Mouse (Mus musculus) neural tube, embryonic 11.5 days (tissue): ENCODE results near the gene Gxylt2. TPM values are rescaled to one million over a fixed set of nuclear protein-coding genes. Genes with fewer than 3 reads are reported as not detected.

Experiments used
- ATAC-seq: fragments of 200-750 bp; cut with Nextera tagmentation; 2 replicates; pipeline ENCODE4 v1.8.0; 2017; ENCODE audit warnings: moderate number of reproducible peaks, mild to moderate bottlenecking, moderate TSS enrichment, moderate library complexity; ENCODE audit not compliant: insufficient read depth, low FRiP score, low TSS enrichment
- DNase-seq: peaks from one replicate; pipeline ENCODE4 v3.0.0-alpha.2; 2015; ENCODE audit warnings: low spot score
- H3K27ac ChIP-seq: fragments of 300-500 bp; sonication (generic); 2 replicates; pipeline ENCODE4 v1.5.1; 2014; ENCODE audit warnings: low read depth, mild to moderate bottlenecking, low read length
- H3K27me3 ChIP-seq: fragments of 300-500 bp; sonication (generic); 2 replicates; pipeline ENCODE4 v1.6.1; 2014; ENCODE audit warnings: mild to moderate bottlenecking, low read length, mixed read lengths; ENCODE audit not compliant: control insufficient read depth, insufficient read depth
- H3K36me3 ChIP-seq: fragments of 300-500 bp; sonication (generic); 2 replicates; pipeline ENCODE4 v1.6.1; 2014; ENCODE audit warnings: mild to moderate bottlenecking, low read length, moderate library complexity, mixed read lengths; ENCODE audit not compliant: control insufficient read depth, insufficient read depth
- H3K4me1 ChIP-seq: fragments of 300-500 bp; sonication (generic); 2 replicates; pipeline ENCODE4 v1.6.1; 2014; ENCODE audit warnings: low read length, mixed read lengths; ENCODE audit not compliant: control insufficient read depth, insufficient read depth
- H3K4me2 ChIP-seq: fragments of 300-500 bp; sonication (generic); 2 replicates; pipeline ENCODE4 v1.6.1; 2014; ENCODE audit warnings: low read depth, mild to moderate bottlenecking, moderate library complexity
- H3K4me3 ChIP-seq: fragments of 300-500 bp; sonication (generic); 2 replicates; pipeline ENCODE4 v1.5.1; 2014; ENCODE audit warnings: low read depth, low read length
- H3K9ac ChIP-seq: fragments of 300-500 bp; sonication (generic); 2 replicates; pipeline ENCODE4 v1.6.1; 2014; ENCODE audit warnings: mild to moderate bottlenecking, low read length
- H3K9me3 ChIP-seq: fragments of 300-500 bp; sonication (generic); 2 replicates; pipeline ENCODE4 v1.6.1; 2016; ENCODE audit warnings: low read length; ENCODE audit not compliant: control insufficient read depth
- WGBS: fragments of 180-500 bp; shearing (Covaris S2); extraction: QIAGEN DNeasy Blood & Tissue Kit; methylation state at CpG from one replicate; pipeline ENCODE4 v1.1.7; 2014; 5-methylcytosine and 5-hydroxymethylcytosine counted together
- polyA plus RNA-seq: library from polyadenylated mRNA; unstranded; fragments of >200 nt; fragmentation: Nextera tagmentation; extraction: Ambion mirVana; gene quantifications from 2 replicates; pipeline ENCODE4 v1.2.1, GENCODE M21; 2014

Gene Gxylt2
- polyA plus RNA-seq, 1 experiment from 2014 or later: 3.0 TPM

GRCm38 (mm10) chr6:100775923-100776505 is 71.5 kb downstream of the Gxylt2 start:
- Histone ChIP-seq H3K27me3 (no peaks in the 10 kb centered on the region), H3K27ac (no peak overlapping the region), H3K36me3 (no peaks in the 10 kb centered on the region), H3K4me1 (no peaks in the 10 kb centered on the region), H3K9me3 (no peaks in the 10 kb centered on the region), H3K4me2 (no peak overlapping the region), H3K4me3 (no peak overlapping the region), H3K9ac (no peak overlapping the region)
- WGBS: 55% methylated on average over 15 of the region's 15 CpGs
- ATAC-seq: no peak
- no peak for DNase-seq

GRCm38 (mm10) chr6:100778595-100778994 is 74.1 kb downstream of the Gxylt2 start:
- WGBS: 91% methylated on average over 5 of the region's 5 CpGs

GRCm38 (mm10) chr6:100780421-100780820 is 75.9 kb downstream of the Gxylt2 start:
- WGBS: 21% methylated on average over 4 of the region's 4 CpGs
- no peak overlapping the region for H3K27ac ChIP-seq
- DNase-seq: peak; percentile 63

More at GRCm38 (mm10) chr6:100778595-100778994, 74.1 kb downstream of the Gxylt2 start:
- Histone ChIP-seq H3K27ac (no peak overlapping the region), H3K4me1 (no peaks in the 10 kb centered on the region), H3K4me3 (no peak overlapping the region), H3K9ac (no peak overlapping the region), H3K36me3 (no peaks in the 10 kb centered on the region), H3K27me3 (no peaks in the 10 kb centered on the region), H3K4me2 (no peak overlapping the region), H3K9me3 (no peaks in the 10 kb centered on the region)
- DNase-seq (no peak), ATAC-seq (no peak)

GRCm38 (mm10) chr6:100781644-100782043 is 77.1 kb downstream of the Gxylt2 start:
- Histone ChIP-seq H3K9ac (no peak overlapping the region), H3K4me3 (no peak overlapping the region), H3K27me3 (no peaks in the 10 kb centered on the region), H3K27ac (no peak overlapping the region), H3K36me3 (no peaks in the 10 kb centered on the region), H3K4me2 (no peak overlapping the region), H3K4me1 (no peaks in the 10 kb centered on the region), H3K9me3 (no peaks in the 10 kb centered on the region)
- ATAC-seq: no peak
- 77% methylated on average over 6 of the region's 6 CpGs for WGBS
- no peak for DNase-seq

More at GRCm38 (mm10) chr6:100780421-100780820, 75.9 kb downstream of the Gxylt2 start:
- no peaks in the 10 kb centered on the region for H3K9me3 ChIP-seq
- no peak overlapping the region for H3K4me2 ChIP-seq
- no peaks in the 10 kb centered on the region for H3K4me1 ChIP-seq
- H3K9ac ChIP-seq: no peak overlapping the region
- H3K36me3 ChIP-seq: no peaks in the 10 kb centered on the region
- no peaks in the 10 kb centered on the region for H3K27me3 ChIP-seq
- no peak overlapping the region for H3K4me3 ChIP-seq
- ATAC-seq: no peak

- Histone ChIP-seq H3K4me2 (no peak overlapping the region), H3K9ac (no peak overlapping the region), H3K36me3 (no peaks in the 10 kb centered on the region), H3K9me3 (no peaks in the 10 kb centered on the region), H3K27ac (no peak overlapping the region), H3K27me3 (no peaks in the 10 kb centered on the region), H3K4me3 (no peak overlapping the region), H3K4me1 (no peaks in the 10 kb centered on the region)
- no peak for ATAC-seq
- no peak for DNase-seq
- 68% methylated on average over 1 of the region's 1 CpGs for WGBS
Observed at GRCm38 (mm10) chr6:100787726-100788125, 83.2 kb downstream of the Gxylt2 start.

- WGBS: 75% methylated on average over 1 of the region's 1 CpGs
- Histone ChIP-seq H3K4me1 (no peaks in the 10 kb centered on the region), H3K9me3 (no peaks in the 10 kb centered on the region), H3K9ac (no peak overlapping the region), H3K27ac (no peak overlapping the region), H3K36me3 (no peaks in the 10 kb centered on the region), H3K4me3 (no peak overlapping the region), H3K27me3 (no peaks in the 10 kb centered on the region), H3K4me2 (no peak overlapping the region)
- ATAC-seq (no peak), DNase-seq (no peak)
Observed at GRCm38 (mm10) chr6:100789161-100789560, 84.6 kb downstream of the Gxylt2 start.

GRCm38 (mm10) chr6:100792055-100792659 is 87.6 kb downstream of the Gxylt2 start:
- WGBS: 83% methylated on average over 3 of the region's 3 CpGs

GRCm38 (mm10) chr6:100792973-100793769 is 88.6 kb downstream of the Gxylt2 start:
- no peaks in the 10 kb centered on the region for H3K4me1 ChIP-seq
- no peak overlapping the region for H3K4me3 ChIP-seq
- no peak overlapping the region for H3K4me2 ChIP-seq
- H3K27me3 ChIP-seq: no peaks in the 10 kb centered on the region
- no peak overlapping the region for H3K27ac ChIP-seq
- H3K9ac ChIP-seq: no peak overlapping the region
- no peaks in the 10 kb centered on the region for H3K9me3 ChIP-seq
- ATAC-seq: no peak
- WGBS: 84% methylated on average over 14 of the region's 14 CpGs
- H3K36me3 ChIP-seq: no peaks in the 10 kb centered on the region
- no peak for DNase-seq

More at GRCm38 (mm10) chr6:100792055-100792659, 87.6 kb downstream of the Gxylt2 start:
- DNase-seq (no peak), ATAC-seq (no peak)
- no peak overlapping the region for H3K9ac ChIP-seq
- no peaks in the 10 kb centered on the region for H3K36me3 ChIP-seq
- H3K27me3 ChIP-seq: no peaks in the 10 kb centered on the region
- no peak overlapping the region for H3K4me3 ChIP-seq
- no peak overlapping the region for H3K4me2 ChIP-seq
- H3K27ac ChIP-seq: no peak overlapping the region
- H3K4me1 ChIP-seq: no peaks in the 10 kb centered on the region
- no peaks in the 10 kb centered on the region for H3K9me3 ChIP-seq
